Mouse (Mus musculus): ENCODE results near the gene Aplp1. TPM values are rescaled to one million over a fixed set of nuclear protein-coding genes. Genes with fewer than 3 reads are reported as not detected.

Gene Aplp1
- total RNA-seq (2014; rRNA removed; ENCODE audit: low replicate concordance) (3.6 and 11.4 TPM in 2 replicates), polyA plus RNA-seq (2015; fragmentation: Nextera tagmentation; extraction: Ambion mirVana) (4.2 and 5.2 TPM in 2 replicates)

DNA sequence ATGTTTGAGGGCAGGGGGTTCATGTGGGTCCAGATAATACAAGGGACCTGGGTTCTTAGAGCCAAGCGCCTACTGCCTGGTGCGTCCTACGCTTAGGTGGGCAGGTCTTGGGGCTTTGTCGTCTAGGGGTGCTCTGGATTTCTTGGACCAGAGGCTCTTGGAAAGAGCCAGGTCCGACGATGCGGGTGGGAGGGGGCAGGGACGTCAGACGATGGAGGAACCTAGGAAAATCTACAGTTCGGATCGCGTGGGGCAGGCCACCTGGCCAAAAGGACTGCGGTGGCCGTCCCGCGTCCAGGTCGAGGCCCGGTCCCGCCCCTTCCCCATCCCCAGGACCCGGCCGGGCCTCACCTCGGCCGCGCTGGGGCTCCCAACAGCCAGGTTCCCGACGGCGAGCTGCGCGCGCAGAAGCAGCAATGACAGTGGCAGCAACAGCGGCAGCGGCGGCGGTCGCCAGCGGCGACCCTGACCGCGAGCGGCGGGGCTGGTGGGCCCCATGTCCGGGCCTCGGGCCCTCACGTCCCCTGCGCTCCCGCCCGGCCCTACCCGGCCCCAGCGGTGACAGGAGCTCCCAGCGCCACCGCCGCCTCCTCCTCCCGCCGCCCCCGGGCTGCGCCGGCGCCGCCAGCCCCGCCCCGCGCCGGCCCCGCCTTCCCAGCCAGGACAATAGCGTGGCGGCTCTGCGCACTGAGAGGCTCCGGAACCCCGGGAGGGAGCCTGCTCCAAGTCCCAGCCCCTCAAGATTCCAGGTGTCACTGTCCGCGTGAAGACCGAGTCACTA is at the start of gene Aplp1:
Aplp1 (minus strand) TSS at position 565 of the 781 bp plus-strand sequence.
- no peak for TF ChIP-seq CTCF (IDR thresholded peaks at IDR 0.05; ENCODE audit: low read depth)
- Histone ChIP-seq H3K4me2 (ENCODE audit: low read depth, low read length) (peak within 1 kb of the TSS; percentile 92), H3K4me3 (ENCODE audit: low read depth, low read length) (peak within 1 kb of the TSS; percentile 66), H3K9me3 (replicated peaks; ENCODE audit: control insufficient read depth, low read length) (no peaks in the 10 kb centered on the region), H3K27me3 (ENCODE audit: control insufficient read depth, insufficient read depth, low read length) (peaks cover 42% of the 10 kb centered on the region), H3K9ac (replicated peaks; ENCODE audit: low read depth, low read length) (peak within 1 kb of the TSS; percentile 26; the same call in 1 of the 2 replicates), H3K4me1 (ENCODE audit: control insufficient read depth, insufficient read depth) (peaks cover 6% of the 10 kb centered on the region; the same call in 1 of the 2 replicates), H3K27ac (ENCODE audit: low read depth) (no peak within 1 kb of the TSS), H3K36me3 (replicated peaks; ENCODE audit: control insufficient read depth, insufficient read depth, low read length) (no peaks in the 10 kb centered on the region)
- DNase-seq (ENCODE audit: low spot score) (no peak), ATAC-seq (ENCODE audit: insufficient read depth, low read depth) (peak; percentile 44)
- under 1% methylated on average over 59 of the region's 72 CpGs for WGBS

DNA sequence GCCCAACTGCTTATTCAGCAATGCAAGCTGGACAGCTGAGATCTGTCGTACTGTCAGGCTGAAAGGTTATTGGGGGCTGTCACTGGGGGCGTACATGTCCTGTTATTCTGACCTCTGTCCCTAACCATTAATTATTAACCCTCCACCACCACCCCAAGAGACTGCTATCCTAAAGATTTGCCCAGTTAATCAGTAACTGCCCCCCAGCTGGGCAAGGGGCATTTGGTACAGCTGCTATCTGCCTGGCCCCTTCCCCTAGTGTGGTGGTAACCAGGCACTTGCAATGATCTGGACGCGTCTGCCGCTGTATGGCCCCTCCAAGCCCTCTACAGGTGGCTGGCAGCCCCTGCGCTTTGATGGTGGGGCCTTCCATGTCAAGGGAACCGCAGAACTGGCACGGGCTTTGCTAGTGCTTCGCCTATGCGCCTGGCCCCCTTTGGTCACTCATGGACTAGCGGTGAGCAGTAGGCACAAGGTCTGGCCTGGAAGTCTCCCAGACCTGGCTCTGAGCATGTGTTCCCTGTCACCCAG is 48.1 kb upstream of the Aplp1 start, which contains the start of gene Prodh2:
Prodh2 (plus strand) TSS at position 222 of the 531 bp plus-strand sequence.
- Histone ChIP-seq H3K27me3 (ENCODE audit: control insufficient read depth, insufficient read depth, low read length) (0 out of 2 replicates have a peak, but pooled peaks cover 10% of the 10 kb centered on the region), H3K9ac (replicated peaks; ENCODE audit: low read depth, low read length) (no peak within 1 kb of the TSS), H3K4me1 (ENCODE audit: control insufficient read depth, insufficient read depth) (no peaks in the 10 kb centered on the region), H3K4me3 (ENCODE audit: low read depth, low read length) (no peak within 1 kb of the TSS), H3K27ac (ENCODE audit: low read depth) (no peak within 1 kb of the TSS), H3K36me3 (replicated peaks; ENCODE audit: control insufficient read depth, insufficient read depth, low read length) (no peaks in the 10 kb centered on the region), H3K9me3 (replicated peaks; ENCODE audit: control insufficient read depth, low read length) (no peaks in the 10 kb centered on the region), H3K4me2 (ENCODE audit: low read depth, low read length) (no peak within 1 kb of the TSS)
- WGBS = 54% methylated on average over 11 of the region's 11 CpGs
- no peak for DNase-seq (ENCODE audit: low spot score)
- ATAC-seq (ENCODE audit: insufficient read depth, low read depth) = no peak
- TF ChIP-seq CTCF (IDR thresholded peaks at IDR 0.05; ENCODE audit: low read depth) (no peak), EP300 (IDR thresholded peaks at IDR 0.05; ENCODE audit: low read depth) (no peak)

DNA sequence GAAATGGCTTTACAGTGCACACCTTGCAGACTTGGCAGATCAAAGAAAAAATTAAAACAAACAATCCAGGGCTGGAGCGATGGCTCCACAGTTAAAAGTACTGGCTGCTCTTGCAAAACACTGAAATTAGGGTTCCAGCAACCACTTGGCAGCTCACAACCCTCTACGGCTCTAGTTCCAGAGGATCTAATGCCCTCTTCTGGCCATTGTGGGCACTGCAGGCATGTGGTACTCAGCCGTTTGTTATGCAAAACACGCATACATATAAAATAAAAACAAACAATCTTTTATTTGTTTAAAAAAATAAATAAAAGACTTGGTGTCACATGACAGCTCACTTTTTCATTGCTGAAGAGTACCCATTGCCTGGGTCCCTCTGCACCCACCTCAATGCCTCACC is 47.4 kb upstream of the Aplp1 start:
- 15% methylated on average over 4 of the region's 4 CpGs for WGBS
- no peak overlapping the region for H3K4me2 ChIP-seq (ENCODE audit: low read depth, low read length)
- ATAC-seq (ENCODE audit: insufficient read depth, low read depth) (no peak), DNase-seq (ENCODE audit: low spot score) (peak; percentile 7)
- H3K4me3 ChIP-seq (ENCODE audit: low read depth, low read length) = no peak overlapping the region
- no peaks in the 10 kb centered on the region for H3K36me3 ChIP-seq (replicated peaks; ENCODE audit: control insufficient read depth, insufficient read depth, low read length)
- TF ChIP-seq EP300 (IDR thresholded peaks at IDR 0.05; ENCODE audit: low read depth) = no peak
- TF ChIP-seq CTCF (IDR thresholded peaks at IDR 0.05; ENCODE audit: low read depth) = peak; percentile 73
- H3K9me3 ChIP-seq (replicated peaks; ENCODE audit: control insufficient read depth, low read length) = no peaks in the 10 kb centered on the region
- no peak overlapping the region for H3K27ac ChIP-seq (ENCODE audit: low read depth)
- H3K9ac ChIP-seq (replicated peaks; ENCODE audit: low read depth, low read length) = no peak overlapping the region
- H3K4me1 ChIP-seq (ENCODE audit: control insufficient read depth, insufficient read depth) = no peaks in the 10 kb centered on the region
- 0 out of 2 replicates have a peak, but pooled peaks cover 10% of the 10 kb centered on the region for H3K27me3 ChIP-seq (ENCODE audit: control insufficient read depth, insufficient read depth, low read length)

DNA sequence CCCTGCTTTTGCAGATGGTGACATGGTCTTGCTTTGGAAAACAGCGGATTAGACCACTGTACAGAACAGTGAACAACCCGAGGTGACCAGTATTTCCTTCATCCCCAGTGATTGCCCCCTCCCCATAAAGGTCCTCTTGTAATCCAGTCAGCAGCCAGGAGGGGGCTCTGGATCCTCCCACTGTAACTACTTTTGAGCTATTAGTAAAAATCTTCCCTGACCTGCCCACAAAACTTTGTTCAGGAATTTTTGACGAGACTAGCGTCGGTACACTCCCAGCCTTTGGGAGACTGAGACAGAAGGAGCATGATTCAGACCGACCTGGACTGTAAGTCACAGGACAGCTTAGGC is 45.6 kb upstream of the Aplp1 start:
- Histone ChIP-seq H3K4me1 (ENCODE audit: control insufficient read depth, insufficient read depth) (no peaks in the 10 kb centered on the region), H3K4me2 (ENCODE audit: low read depth, low read length) (no peak overlapping the region), H3K9me3 (replicated peaks; ENCODE audit: control insufficient read depth, low read length) (no peaks in the 10 kb centered on the region), H3K27ac (ENCODE audit: low read depth) (no peak overlapping the region), H3K9ac (replicated peaks; ENCODE audit: low read depth, low read length) (no peak overlapping the region), H3K27me3 (ENCODE audit: control insufficient read depth, insufficient read depth, low read length) (0 out of 2 replicates have a peak, but pooled peaks cover 10% of the 10 kb centered on the region), H3K36me3 (replicated peaks; ENCODE audit: control insufficient read depth, insufficient read depth, low read length) (no peaks in the 10 kb centered on the region), H3K4me3 (ENCODE audit: low read depth, low read length) (no peak overlapping the region)
- ATAC-seq (ENCODE audit: insufficient read depth, low read depth) = no peak
- no peak for TF ChIP-seq EP300 (IDR thresholded peaks at IDR 0.05; ENCODE audit: low read depth)
- TF ChIP-seq CTCF (IDR thresholded peaks at IDR 0.05; ENCODE audit: low read depth) = no peak
- no peak for DNase-seq (ENCODE audit: low spot score)
- WGBS = 13% methylated on average over 6 of the region's 6 CpGs

DNA sequence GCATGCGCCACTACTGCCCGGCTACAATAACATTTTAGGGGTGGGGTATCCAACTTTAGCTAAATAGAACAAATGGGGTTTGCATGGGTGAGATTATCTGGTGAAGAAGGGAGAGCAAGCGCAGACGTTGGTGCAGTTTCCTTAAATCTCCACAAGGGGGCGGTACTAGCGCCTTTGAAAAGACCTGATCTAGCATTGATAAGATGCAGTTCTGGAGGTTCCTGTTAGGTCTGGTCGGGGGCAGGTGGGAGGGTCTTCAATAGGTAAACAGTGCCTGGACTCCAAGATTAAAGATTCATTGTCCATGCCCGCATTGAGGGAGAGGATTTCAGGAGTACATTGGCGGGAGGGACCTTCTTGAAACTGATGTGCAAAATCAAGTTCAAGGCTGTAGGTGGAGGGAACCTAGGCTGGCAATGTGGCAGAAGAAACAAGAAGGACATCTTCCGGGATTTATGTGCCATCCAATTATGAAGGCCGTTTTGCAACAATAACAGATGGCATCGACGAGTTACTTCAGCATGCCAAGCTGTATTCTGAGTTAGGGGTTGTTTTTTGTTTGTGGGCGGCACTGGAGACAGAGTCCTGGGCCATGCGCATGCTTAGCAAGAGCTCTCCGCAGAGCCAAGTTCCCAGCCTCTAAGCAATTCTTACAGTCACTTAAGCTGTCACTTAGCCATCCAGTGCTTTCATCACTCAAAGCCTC is 45.1 kb upstream of the Aplp1 start:
- Histone ChIP-seq H3K4me2 (ENCODE audit: low read depth, low read length) (no peak overlapping the region), H3K4me1 (ENCODE audit: control insufficient read depth, insufficient read depth) (no peaks in the 10 kb centered on the region), H3K4me3 (ENCODE audit: low read depth, low read length) (no peak overlapping the region), H3K27ac (ENCODE audit: low read depth) (no peak overlapping the region), H3K9ac (replicated peaks; ENCODE audit: low read depth, low read length) (no peak overlapping the region), H3K9me3 (replicated peaks; ENCODE audit: control insufficient read depth, low read length) (no peaks in the 10 kb centered on the region), H3K27me3 (ENCODE audit: control insufficient read depth, insufficient read depth, low read length) (0 out of 2 replicates have a peak, but pooled peaks cover 10% of the 10 kb centered on the region), H3K36me3 (replicated peaks; ENCODE audit: control insufficient read depth, insufficient read depth, low read length) (no peaks in the 10 kb centered on the region)
- DNase-seq (ENCODE audit: low spot score) (peak; percentile 13), ATAC-seq (ENCODE audit: insufficient read depth, low read depth) (no peak)
- WGBS = 29% methylated on average over 16 of the region's 16 CpGs
- peak; percentile 40 for TF ChIP-seq CTCF (IDR thresholded peaks at IDR 0.05; ENCODE audit: low read depth)
- no peak for TF ChIP-seq EP300 (IDR thresholded peaks at IDR 0.05; ENCODE audit: low read depth)
